Mouse (Mus musculus) midbrain, embryonic 11.5 days (tissue): ENCODE data around the gene Gbp2b. TPM values are rescaled to one million over a fixed set of nuclear protein-coding genes. Genes with fewer than 3 reads are reported as not detected.
"Not testable (repeated sequence)": the region's sequence is repeated elsewhere in the genome, so short reads cannot be mapped to it uniquely, and the experiment has no call there.

Experiments used
- ATAC-seq: fragments of 200-750 bp; cut with Nextera tagmentation; 2 replicates; pipeline ENCODE4 v1.8.0; 2017; ENCODE audit warnings: moderate TSS enrichment, moderate library complexity; ENCODE audit not compliant: low FRiP score
- DNase-seq: peaks from one replicate; pipeline ENCODE4 v3.0.0; 2015; ENCODE audit warnings: low spot score; ENCODE audit errors: missing footprints
- H3K27ac ChIP-seq: fragments of 300-500 bp; sonication (generic); 2 replicates; pipeline ENCODE4 v1.5.1; 2014; ENCODE audit warnings: low read depth, low read length
- H3K27me3 ChIP-seq: fragments of 300-500 bp; sonication (generic); 2 replicates; pipeline ENCODE4 v1.6.1; 2014; ENCODE audit warnings: mild to moderate bottlenecking, low read length, moderate library complexity, mixed read lengths; ENCODE audit not compliant: control insufficient read depth, insufficient read depth
- H3K36me3 ChIP-seq: fragments of 300-500 bp; sonication (generic); 2 replicates; pipeline ENCODE4 v1.6.1; 2014; ENCODE audit warnings: mild to moderate bottlenecking, low read length, moderate library complexity, mixed read lengths; ENCODE audit not compliant: control insufficient read depth, insufficient read depth
- H3K4me1 ChIP-seq: fragments of 300-500 bp; sonication (generic); 2 replicates; pipeline ENCODE4 v1.6.1; 2014; ENCODE audit warnings: low read length; ENCODE audit not compliant: control insufficient read depth, insufficient read depth
- H3K4me2 ChIP-seq: fragments of 300-500 bp; sonication (generic); 2 replicates; pipeline ENCODE4 v1.6.1; 2014; ENCODE audit warnings: mild to moderate bottlenecking, moderate library complexity
- H3K4me3 ChIP-seq: fragments of 300-500 bp; sonication (generic); 2 replicates; pipeline ENCODE4 v1.5.1; 2014; ENCODE audit warnings: low read depth, low read length
- H3K9ac ChIP-seq: fragments of 300-500 bp; sonication (generic); 2 replicates; pipeline ENCODE4 v1.6.1; 2014; ENCODE audit warnings: low read length
- H3K9me3 ChIP-seq: fragments of 300-500 bp; sonication (generic); 2 replicates; pipeline ENCODE4 v1.6.1; 2016; ENCODE audit warnings: low read length; ENCODE audit not compliant: control insufficient read depth
- WGBS: fragments of 180-500 bp; shearing (Covaris S2); extraction: QIAGEN DNeasy Blood & Tissue Kit; methylation state at CpG from one replicate; pipeline ENCODE4 v1.1.7; 2014; 5-methylcytosine and 5-hydroxymethylcytosine counted together
- polyA plus RNA-seq: library from polyadenylated mRNA; unstranded; fragments of >200 nt; fragmentation: Nextera tagmentation; extraction: Ambion mirVana; gene quantifications from 2 replicates; pipeline ENCODE4 v1.2.1, GENCODE M21; 2014

Gbp2b gene
- polyA plus RNA-seq, 1 experiment from 2014 or later: not detected

- Histone ChIP-seq H3K27me3 (no peaks in the 10 kb centered on the region), H3K4me1 (no peaks in the 10 kb centered on the region), H3K9ac (no peak overlapping the region), H3K4me3 (no peak overlapping the region), H3K27ac (no peak overlapping the region), H3K36me3 (no peaks in the 10 kb centered on the region), H3K4me2 (no peak overlapping the region), H3K9me3 (no peaks in the 10 kb centered on the region)
- no peak for ATAC-seq
- 86% methylated on average over 3 of the region's 3 CpGs for WGBS
- DNase-seq: no peak
Measured at GRCm38 (mm10) chr3:142618658-142619057, 24.0 kb downstream of the Gbp2b start.

GRCm38 (mm10) chr3:142619606-142620005 is 25.0 kb downstream of the Gbp2b start:
- whole genome bisulfite sequencing: 11% methylated on average over 1 of the region's 1 CpGs
- H3K9me3 ChIP-seq: no peaks in the 10 kb centered on the region
- no peaks in the 10 kb centered on the region for H3K27me3 ChIP-seq
- H3K27ac ChIP-seq: no peak overlapping the region
- H3K4me3 ChIP-seq: no peak overlapping the region
- H3K4me2 ChIP-seq: no peak overlapping the region
- DNase-seq (no peak), ATAC-seq (no peak)
- H3K36me3 ChIP-seq: no peaks in the 10 kb centered on the region
- H3K9ac ChIP-seq: no peak overlapping the region
- H3K4me1 ChIP-seq: no peaks in the 10 kb centered on the region

GRCm38 (mm10) chr3:142620111-142620955 is 25.7 kb downstream of the Gbp2b start, which contains the start of gene Gbp2:
Gene Gbp2, plus strand, starts transcription at chr3:142620602.
- no peak within 1 kb of the TSS for H3K9ac ChIP-seq
- H3K36me3 ChIP-seq: no peaks in the 10 kb centered on the region
- no peak for ATAC-seq
- no peaks in the 10 kb centered on the region for H3K4me1 ChIP-seq
- 79% methylated on average over 4 of the region's 4 CpGs for WGBS
- H3K4me3 ChIP-seq: no peak within 1 kb of the TSS
- H3K27ac ChIP-seq: no peak within 1 kb of the TSS
- no peak for DNase-seq
- no peaks in the 10 kb centered on the region for H3K27me3 ChIP-seq
- no peak within 1 kb of the TSS for H3K4me2 ChIP-seq
- no peaks in the 10 kb centered on the region for H3K9me3 ChIP-seq

- Histone ChIP-seq H3K9ac (no peak overlapping the region), H3K4me1 (no peaks in the 10 kb centered on the region), H3K4me3 (no peak overlapping the region), H3K9me3 (no peaks in the 10 kb centered on the region), H3K27ac (no peak overlapping the region), H3K36me3 (no peaks in the 10 kb centered on the region), H3K4me2 (no peak overlapping the region), H3K27me3 (no peaks in the 10 kb centered on the region)
- 62% methylated on average over 3 of the region's 3 CpGs for WGBS
- no peak for ATAC-seq
- no peak for DNase-seq
Measured at GRCm38 (mm10) chr3:142620956-142621562, 26.4 kb downstream of the Gbp2b start.

GRCm38 (mm10) chr3:142630385-142630784 is 35.7 kb downstream of the Gbp2b start:
- Histone ChIP-seq H3K9ac (no peak overlapping the region), H3K4me3 (no peak overlapping the region), H3K27ac (no peak overlapping the region), H3K4me2 (no peak overlapping the region), H3K27me3 (no peaks in the 10 kb centered on the region), H3K36me3 (no peaks in the 10 kb centered on the region), H3K9me3 (no peaks in the 10 kb centered on the region), H3K4me1 (no peaks in the 10 kb centered on the region)
- ATAC-seq: no peak
- no peak for DNase-seq
- WGBS: 92% methylated on average over 8 of the region's 8 CpGs

GRCm38 (mm10) chr3:142640201-142640600 is 45.6 kb downstream of the Gbp2b start:
- no peaks in the 10 kb centered on the region for H3K4me1 ChIP-seq
- H3K9me3 ChIP-seq: no peaks in the 10 kb centered on the region
- H3K4me2 ChIP-seq: peak overlapping the region; percentile 20; the same call in 1 of the 2 replicates
- no peak overlapping the region for H3K9ac ChIP-seq
- H3K36me3 ChIP-seq: no peaks in the 10 kb centered on the region
- no peaks in the 10 kb centered on the region for H3K27me3 ChIP-seq
- no peak overlapping the region for H3K27ac ChIP-seq
- 4% methylated on average over 9 of the region's 9 CpGs for WGBS
- H3K4me3 ChIP-seq: no peak overlapping the region
- DNase-seq (peak; percentile 97), ATAC-seq (peak; percentile 69)

- WGBS: 22% methylated on average over 2 of the region's 2 CpGs
- ATAC-seq, H3K27ac ChIP-seq: not testable (repeated sequence)
Measured at GRCm38 (mm10) chr3:142645949-142646348, 51.3 kb downstream of the Gbp2b start.

GRCm38 (mm10) chr3:142647836-142648235 is 53.2 kb downstream of the Gbp2b start:
- 68% methylated on average over 7 of the region's 7 CpGs for WGBS
- not testable (repeated sequence) for ATAC-seq, H3K27ac ChIP-seq, H3K4me3 ChIP-seq, H3K27me3 ChIP-seq, H3K9ac ChIP-seq, H3K9me3 ChIP-seq, H3K4me2 ChIP-seq, H3K4me1 ChIP-seq, H3K36me3 ChIP-seq, DNase-seq

More at GRCm38 (mm10) chr3:142645949-142646348, 51.3 kb downstream of the Gbp2b start:
- not testable (repeated sequence) for H3K4me3 ChIP-seq, H3K27me3 ChIP-seq, H3K36me3 ChIP-seq, H3K4me1 ChIP-seq, H3K9ac ChIP-seq, H3K9me3 ChIP-seq, H3K4me2 ChIP-seq
- DNase-seq: peak; percentile 93

- no peak for ATAC-seq
- no peaks in the 10 kb centered on the region for H3K27me3 ChIP-seq
- no peak overlapping the region for H3K9ac ChIP-seq
- DNase-seq: no peak
- H3K27ac ChIP-seq: no peak overlapping the region
- WGBS: 32% methylated on average over 2 of the region's 2 CpGs
- H3K9me3 ChIP-seq: no peaks in the 10 kb centered on the region
- H3K4me1 ChIP-seq: no peaks in the 10 kb centered on the region
- no peaks in the 10 kb centered on the region for H3K36me3 ChIP-seq
- no peak overlapping the region for H3K4me2 ChIP-seq
- H3K4me3 ChIP-seq: no peak overlapping the region
Measured at GRCm38 (mm10) chr3:142650205-142650604, 55.6 kb downstream of the Gbp2b start.
